Mouse (Mus musculus) G1E (cell line): Measurements from ENCODE around the gene Samd8.

ENCODE experiments used
- CTCF ChIP-seq: IDR thresholded peaks from 2 replicates; pipeline ENCODE4 v1.5.1; 2012; ENCODE audit warnings: low read depth, low read length, inconsistent platforms, mixed read lengths
- GATA1 ChIP-seq: IDR thresholded peaks from 2 replicates; pipeline ENCODE4 v1.6.1; 2012; ENCODE audit warnings: borderline replicate concordance, low read length, inconsistent platforms, mixed read lengths
- GATA2 ChIP-seq: IDR thresholded peaks from 2 replicates; pipeline ENCODE4 v1.6.1; 2012; ENCODE audit warnings: low read depth, low read length, inconsistent platforms, borderline replicate concordance
- POLR2AphosphoS5 ChIP-seq: IDR thresholded peaks from 2 replicates; pipeline ENCODE4 v1.6.1; 2012; ENCODE audit warnings: low read depth, low read length, inconsistent platforms; ENCODE audit not compliant: insufficient replicate concordance
- TAL1 ChIP-seq: conservative IDR thresholded peaks from 2 replicates; pipeline ENCODE4 v1.6.1; 2012; ENCODE audit warnings: low read depth, low read length, inconsistent platforms, mixed read lengths

GRCm38 (mm10) chr14:21801624-21802023 lies 51.3 kb downstream of the Samd8 start:
- TF ChIP-seq CTCF, result no peak
- no peak for TF ChIP-seq TAL1
- no peak for TF ChIP-seq POLR2AphosphoS5
- TF ChIP-seq GATA1, result no peak
- TF ChIP-seq GATA2, result no peak
